Mouse (Mus musculus) right cerebral cortex, postnatal 14 days (tissue): ENCODE measurements around the gene Samd4b.
A peak's percentile ranks its signal among the peaks of the same experiment; 100 is the strongest.

Source experiments
- DNase-seq: peaks from one replicate; pipeline ENCODE4 v3.0.0; 2022

The Samd4b gene

DNA sequence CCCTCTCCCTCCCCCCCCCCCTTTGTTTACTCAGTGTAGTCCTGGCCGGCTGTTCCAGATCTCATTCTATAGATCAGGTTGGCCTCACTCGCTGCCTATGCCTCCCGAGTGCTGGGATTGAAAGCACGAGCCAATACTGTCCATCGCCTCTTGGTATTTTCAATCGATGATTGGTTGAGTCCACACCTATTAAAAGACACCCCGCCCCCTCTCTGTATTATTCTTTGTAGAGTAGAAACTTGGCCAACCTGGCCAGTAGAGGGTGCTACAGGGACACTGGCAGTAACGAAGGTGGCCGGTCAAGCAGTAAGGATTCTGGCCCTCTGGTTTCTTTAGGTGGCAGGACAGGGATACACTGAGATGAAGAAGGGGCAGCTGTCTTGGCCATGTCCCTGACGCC lies 107.5 kb downstream of the Samd4b start:
- peak; percentile 19 for DNase-seq

- DNase-seq: peak; percentile 28
Observed at GRCm38 (mm10) chr7:28488030-28488491, 109.9 kb downstream of the Samd4b start.

GRCm38 (mm10) chr7:28484192-28484591 lies 113.8 kb downstream of the Samd4b start:
- DNase-seq: no peak

DNA sequence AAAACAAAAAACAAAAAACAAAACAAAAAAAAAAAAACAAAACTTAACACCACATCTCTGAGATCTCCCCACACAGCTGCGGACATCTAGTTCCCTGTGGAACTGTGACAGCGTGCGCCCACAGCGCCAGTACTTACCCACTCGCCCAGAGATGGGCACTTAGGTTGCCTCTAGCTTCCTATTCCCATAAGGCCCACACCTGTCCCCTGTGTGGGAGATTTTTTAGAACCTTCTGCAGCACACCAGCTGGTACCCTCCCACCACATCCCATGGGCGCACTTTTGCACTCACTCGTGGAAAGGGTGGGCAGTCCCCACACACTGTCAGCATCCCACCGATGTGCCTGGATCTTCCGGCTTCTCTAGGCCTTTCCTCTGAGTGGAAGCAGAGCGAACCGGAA lies 115.1 kb downstream of the Samd4b start:
- DNase-seq: no peak

DNA sequence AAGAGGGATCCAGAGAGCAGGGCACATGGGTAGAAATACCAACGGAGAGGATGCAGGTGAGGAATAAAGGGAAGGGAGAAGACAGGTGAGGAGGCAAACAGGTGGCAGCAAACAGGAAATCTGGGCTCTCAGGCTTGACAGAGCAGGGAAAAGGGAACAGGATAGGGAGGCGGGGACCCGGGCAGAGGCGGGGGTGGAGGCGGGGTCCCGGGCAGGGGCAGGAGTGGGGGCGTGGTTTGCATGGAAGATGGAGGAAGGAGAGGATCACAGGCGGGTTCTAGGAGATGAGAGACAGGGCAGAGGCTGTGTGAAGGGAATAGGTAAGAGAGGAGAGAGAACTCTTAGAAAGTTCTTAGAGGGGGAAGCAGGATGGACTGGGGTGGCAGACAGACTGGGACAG lies 119.1 kb downstream of the Samd4b start:
- no peak for DNase-seq

- no peak for DNase-seq
Observed at GRCm38 (mm10) chr7:28477363-28477762, 120.6 kb downstream of the Samd4b start.

GRCm38 (mm10) chr7:28476191-28476590 lies 121.8 kb downstream of the Samd4b start:
- no peak for DNase-seq

DNA sequence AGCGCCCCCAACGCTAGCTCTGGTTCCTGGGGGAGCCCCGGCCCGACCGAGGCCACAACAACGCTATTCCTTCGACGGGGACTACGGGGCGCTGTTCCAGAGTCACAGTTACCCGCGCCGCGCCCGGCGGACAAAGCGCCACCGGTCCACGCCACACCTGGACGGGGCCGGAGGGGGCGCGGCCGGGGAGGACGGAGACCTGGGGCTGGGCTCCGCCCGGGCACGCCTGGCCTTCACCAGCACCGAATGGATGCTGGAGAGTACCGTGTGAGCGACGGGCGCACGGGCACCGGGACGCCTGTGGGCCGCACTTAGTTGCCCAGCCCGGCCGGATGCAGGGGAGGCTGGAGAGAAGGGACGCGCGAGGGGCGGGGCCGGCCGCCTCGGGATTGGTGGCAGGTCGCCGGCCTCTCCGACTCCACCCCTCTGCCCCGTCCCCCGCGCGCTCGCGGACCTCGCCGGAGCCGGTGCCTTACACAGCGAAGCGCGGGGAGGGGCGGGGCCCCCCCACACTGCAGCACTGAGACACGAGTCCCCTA lies 130.7 kb downstream of the Samd4b start:
- peak; percentile 19 for DNase-seq

DNA sequence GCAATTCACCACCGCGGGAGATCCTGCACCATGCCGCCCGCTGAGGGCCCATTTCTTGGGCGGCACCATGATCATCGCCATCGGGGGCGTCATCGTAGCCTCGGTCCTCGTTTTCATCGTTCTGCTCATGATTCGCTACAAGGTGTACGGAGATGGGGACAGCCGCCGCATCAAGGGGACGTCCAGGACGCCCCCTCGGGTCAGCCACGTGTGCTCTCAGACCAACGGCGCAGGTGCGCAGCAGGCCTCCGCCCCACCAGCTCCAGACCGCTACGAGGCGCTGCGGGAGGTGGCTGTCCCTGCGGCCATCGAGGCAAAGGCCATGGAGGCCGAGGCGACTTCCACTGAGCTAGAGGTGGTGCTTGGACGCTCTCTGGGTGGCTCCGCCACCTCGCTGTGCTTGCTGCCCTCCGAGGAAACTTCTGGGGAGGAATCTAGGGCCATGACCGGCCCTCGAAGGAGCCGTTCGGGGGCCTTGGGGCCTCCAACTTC lies 131.2 kb downstream of the Samd4b start:
- no peak for DNase-seq

- DNase-seq: peak; percentile 91
Observed at GRCm38 (mm10) chr7:28464416-28465212, 133.3 kb downstream of the Samd4b start.

DNA sequence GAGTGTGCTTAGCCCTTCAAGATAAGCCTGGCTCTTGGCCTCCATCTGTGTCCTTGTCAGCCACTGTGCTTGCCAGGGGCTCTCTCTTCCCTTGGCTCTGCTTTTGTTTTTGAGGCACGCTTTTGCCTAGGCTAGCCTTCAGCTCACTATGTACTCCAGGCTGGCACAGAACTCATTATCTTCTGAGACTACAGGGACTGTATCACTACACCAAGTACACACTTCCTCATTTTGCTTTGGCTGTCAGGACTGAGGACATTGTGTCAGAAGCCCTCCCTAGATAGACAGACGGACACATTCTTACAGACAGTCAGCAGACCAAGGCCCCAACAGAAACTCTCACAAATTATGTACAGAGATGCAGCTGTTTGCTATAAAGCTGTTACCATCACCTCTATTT lies 135.2 kb downstream of the Samd4b start:
- no peak for DNase-seq

- no peak for DNase-seq
Observed at GRCm38 (mm10) chr7:28460361-28460760, 137.6 kb downstream of the Samd4b start.

GRCm38 (mm10) chr7:28452361-28453005 lies 145.5 kb downstream of the Samd4b start:
- no peak for DNase-seq

DNA sequence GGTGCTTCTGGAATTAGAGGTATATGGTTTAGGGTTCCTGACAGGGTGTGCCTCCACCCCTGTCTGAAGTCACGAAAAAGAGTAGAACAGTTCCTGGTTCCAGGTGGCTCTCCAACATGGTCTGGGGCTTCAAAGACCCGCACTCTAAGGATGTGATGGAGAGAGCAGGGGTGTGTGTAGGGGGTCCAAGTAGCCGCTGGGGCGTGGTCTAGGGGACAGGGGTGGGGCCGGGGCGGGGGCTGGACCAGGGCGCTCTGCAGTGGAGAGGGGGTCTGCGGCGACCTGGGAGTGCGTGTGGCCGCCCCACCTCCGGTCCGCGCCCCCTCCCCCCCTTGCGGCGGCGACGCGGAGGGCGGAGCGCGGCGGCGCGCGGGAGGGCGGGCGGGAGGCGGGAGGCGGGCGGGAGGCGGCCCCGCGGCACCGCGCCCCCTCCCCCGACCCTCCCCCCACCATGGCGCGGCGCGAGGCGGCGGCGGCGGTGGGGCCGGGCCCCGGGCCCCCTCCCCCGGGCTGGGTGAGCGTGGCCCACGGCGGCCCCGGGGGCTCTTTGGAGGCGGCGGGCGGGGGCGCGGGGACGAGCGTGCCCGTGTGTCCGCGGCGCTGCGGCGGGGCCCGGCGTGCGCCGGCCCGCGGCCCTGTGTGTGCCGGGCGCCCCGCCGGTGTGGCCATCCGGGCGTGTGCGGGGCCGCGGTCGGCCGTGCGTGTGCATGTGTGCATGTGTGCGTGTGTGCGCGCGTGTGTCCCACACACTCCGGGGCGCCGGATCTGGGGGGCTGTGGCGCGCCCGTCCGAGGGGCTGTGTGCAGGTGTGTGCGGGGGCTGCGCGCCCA lies 146.2 kb downstream of the Samd4b start, which contains the start of gene Lrfn1:
Gene Lrfn1 (plus strand): TSS at position 450 of the 830 bp plus-strand sequence.
- DNase-seq: peak; percentile 36

DNA sequence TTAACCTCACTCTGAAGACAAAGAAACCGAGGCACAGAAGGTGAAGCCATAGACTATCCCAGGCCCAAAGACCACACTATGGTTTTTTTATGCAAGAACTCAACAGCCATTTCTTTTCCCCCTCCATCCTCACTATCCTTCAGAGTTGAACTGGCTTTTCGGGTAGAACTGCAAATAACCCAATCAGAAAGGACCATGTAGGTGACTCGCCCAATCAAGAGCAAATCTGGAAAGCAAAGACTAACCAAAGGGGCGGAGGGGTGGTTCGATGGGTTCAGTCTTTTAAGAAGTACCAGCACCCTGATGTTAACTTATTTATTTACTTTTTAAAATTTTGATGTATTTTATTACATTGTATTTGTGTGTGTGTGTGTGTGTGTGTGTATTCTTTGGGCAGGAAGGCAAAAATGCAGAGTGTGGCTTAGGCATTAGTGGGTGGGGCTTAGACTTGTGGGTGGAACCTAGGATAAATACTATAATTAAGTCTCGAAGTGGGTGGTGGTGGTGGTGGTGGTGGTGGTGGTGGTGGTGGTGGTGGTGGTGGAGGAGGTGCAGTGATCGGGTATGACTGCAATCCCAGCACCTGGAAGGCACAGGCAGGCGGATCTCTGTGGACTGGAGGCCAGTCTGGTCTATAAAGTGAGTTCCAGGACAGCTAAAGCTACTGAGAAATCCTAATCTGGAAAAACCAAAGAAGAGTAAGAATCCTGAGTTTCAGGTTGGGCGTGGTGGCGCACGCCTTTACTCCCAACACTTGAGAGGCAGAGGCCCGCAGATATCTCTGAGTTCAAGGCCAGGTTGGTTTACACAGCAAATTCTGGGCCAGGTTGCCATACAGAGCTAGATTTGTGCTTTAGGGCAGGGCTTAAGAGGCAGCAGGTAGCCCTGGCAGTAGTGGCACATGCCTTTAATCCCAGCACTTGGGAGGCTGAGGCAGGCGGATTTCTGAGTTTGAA lies 149.8 kb downstream of the Samd4b start:
- DNase-seq: no peak

DNA sequence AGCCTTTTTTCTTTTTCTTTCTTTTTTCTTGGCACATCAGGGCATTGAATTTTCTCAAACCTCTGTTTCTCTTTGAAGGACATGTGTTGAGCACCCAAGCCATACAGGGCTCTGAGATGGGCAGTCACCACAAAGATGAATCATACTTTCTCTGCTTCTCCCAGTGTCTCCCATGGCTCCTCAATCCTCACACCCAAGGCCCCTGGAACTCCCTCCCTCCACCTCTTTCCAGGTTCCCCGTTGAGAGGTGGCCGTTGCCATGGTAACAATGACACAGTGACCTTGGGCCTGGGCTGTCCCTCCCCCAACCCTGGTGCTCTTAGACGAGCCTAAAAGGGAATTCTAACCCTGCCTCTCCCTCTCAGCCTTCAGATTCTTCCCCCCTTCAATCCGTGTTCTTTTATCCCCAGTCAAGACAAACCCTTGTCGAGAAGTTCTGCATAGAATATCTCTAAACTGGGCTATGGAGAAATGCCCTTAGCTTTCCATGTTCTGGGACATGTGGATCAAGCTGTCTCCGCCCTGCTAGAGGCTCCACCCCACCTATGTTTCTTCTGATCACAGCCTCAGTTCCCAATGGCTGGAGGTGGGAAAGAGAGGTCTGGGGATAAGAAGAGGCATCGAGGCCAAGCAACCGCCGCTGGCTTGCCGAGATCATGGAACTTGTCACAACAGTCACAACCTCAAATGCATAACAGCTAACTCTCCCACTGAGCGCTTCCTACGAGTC lies 150.7 kb downstream of the Samd4b start:
- no peak for DNase-seq

GRCm38 (mm10) chr7:28446446-28446845 lies 151.5 kb downstream of the Samd4b start:
- peak; percentile 85 for DNase-seq

DNA sequence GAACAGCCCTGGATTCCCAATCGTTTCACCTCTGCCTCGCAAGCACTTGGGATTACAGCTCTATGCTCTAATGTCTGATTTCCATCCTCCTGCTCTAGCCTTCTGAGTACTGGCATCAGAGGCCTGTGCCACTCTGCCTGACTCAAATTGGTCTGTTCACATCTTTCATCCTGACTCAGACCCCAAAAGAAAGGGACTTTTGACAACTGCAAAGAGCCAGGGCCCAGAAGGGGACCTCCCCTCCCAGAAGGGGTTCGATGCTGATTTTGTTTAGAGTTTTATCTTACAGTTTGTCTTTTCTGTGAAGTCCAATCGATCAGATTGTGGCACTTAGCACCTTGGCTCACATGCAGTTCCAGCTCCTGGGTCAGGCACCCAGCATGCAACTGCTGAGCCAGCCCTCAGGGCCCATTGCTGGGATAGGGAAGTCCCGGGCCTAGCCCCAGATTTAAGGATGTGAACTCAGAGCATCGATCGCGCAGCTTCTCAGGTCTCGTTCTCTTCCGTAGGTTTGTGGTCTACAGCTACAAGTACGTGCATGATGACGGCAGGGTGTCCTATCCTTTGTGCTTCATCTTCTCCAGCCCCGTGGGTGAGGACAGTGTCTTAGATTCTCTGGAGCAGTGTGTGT lies 153.5 kb downstream of the Samd4b start:
- DNase-seq: no peak

GRCm38 (mm10) chr7:28442688-28443087 lies 155.3 kb downstream of the Samd4b start:
- DNase-seq: no peak

DNA sequence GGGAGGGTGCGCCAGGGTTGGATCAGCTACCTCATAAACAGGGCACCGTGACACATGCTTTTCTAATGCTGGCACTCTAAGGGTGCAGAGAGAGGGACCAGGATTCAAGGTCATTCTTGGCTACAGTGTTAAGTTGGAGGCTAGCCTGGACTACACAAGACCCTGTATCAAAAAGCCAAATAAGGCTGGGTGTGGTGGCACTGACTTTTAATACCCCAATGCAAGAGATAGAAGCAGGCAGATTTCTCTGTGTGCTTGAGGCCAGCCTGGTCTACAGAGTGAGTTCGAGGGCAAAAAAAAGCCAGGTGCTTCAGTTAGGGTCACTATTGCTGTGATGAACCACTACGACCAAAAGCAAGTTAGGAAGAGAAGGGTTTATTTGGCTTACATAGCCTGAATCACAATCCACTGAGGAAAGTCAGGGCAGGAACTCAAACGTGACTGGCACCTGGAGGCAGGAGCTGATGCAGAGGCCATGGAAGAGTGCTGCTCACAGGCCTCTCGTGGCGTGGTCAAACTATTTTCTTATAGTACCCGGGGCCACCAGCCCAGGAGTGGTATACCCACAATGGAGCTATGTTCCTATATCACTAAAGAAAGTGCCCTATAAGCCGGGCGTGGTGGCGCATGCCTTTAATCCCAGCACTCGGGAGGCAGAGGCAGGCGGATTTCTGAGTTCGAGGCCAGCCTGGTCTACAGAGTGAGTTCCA lies 156.0 kb downstream of the Samd4b start:
- DNase-seq: no peak
